Mouse (Mus musculus) layer of hippocampus, adult 11-12 months (tissue): ENCODE results near the gene Olfr1205.

Experiments
- DNase-seq: peaks from one replicate; pipeline ENCODE4 v3.0.0; 2022; ENCODE audit warnings: low spot score

Gene Olfr1205

DNA sequence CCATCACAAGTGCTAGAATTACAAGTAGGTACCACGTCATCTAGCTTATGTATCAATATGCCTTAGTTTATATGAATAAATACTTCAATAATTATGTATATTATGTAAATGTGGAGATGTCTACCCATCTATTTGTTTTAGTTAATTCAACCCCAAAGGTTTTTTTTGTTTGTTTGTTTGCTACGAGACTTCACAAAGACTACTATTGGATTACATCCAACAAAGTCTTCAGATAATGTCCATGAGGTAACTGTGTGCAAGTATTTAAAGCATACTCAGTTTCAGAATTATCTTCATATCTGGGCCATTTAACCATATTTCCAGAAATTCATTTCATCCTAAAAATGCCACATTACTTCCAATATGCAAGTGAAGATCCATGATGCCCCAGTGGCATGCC lies at the start of gene Olfr1205:
TSS of gene Olfr1205 (plus strand) at position 301 of the 400 bp plus-strand sequence.
- no peak for DNase-seq

DNA sequence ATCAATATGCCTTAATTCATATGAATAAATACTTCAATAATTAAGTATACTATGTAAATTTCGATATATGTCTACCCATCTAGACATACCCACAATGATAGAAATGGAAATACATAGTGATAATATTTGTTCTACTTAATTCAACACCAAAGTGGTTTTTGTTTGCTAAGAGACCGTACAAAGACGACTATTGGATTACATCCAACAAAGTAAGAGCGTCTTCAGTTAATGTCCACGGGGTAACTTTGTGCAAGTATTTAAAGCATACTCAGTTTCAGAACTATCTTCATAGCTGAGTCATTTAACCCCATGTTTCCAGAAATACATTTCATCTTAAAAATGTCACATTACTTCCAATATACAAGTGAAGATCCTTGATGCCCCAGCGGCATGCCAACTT lies 36.8 kb upstream of the Olfr1205 start, which contains the start of gene Olfr1201:
TSS of gene Olfr1201 (plus strand) at position 301 of the 400 bp plus-strand sequence.
- no peak for DNase-seq

DNA sequence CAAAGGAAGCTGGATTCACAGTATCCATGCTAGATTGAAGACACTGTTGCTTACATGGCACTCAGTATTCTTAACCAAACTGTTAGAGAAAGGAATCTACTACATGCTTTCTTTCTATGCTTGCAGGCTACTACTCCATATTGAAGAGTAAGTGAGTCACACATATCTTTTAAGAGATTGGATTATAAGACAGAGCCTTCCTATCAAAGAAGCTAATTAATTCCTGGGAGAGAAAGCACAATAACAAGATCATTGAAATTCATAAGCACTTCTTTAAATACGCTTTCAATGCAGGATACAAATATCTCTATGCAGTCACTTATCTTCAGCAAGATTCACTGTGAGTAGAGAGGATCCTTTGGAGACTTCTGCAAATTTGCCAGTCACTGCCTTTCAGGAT lies 15.3 kb upstream of the Olfr1205 start, which contains the start of gene Olfr1202:
TSS of gene Olfr1202 (plus strand) at position 301 of the 400 bp plus-strand sequence.
- DNase-seq: no peak

DNA sequence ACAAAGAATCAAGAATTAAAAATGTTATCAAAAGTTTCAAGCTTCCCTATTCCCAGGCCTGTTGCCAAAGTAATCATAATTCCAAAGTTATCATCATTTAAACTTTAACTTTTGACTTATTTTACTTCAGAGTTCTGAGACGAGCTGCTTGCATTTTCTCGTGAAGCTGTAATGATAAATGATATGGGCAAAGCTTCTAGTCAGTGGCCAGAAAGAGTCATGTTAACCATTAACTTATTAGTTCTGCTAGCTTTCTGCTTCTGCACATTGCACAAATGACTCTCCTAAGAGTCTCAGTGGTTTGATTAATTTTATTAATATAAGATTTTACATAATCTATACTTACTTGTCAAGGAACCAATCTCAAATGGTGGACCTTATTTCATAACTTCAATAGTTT lies 8.9 kb downstream of the Olfr1205 start:
- no peak for DNase-seq

GRCm38 (mm10) chr2:88848992-88849391 lies 19.5 kb downstream of the Olfr1205 start, which contains the start of gene Olfr1204:
Olfr1204 (plus strand) TSS chr2:88849292.
- DNase-seq: no peak

DNA sequence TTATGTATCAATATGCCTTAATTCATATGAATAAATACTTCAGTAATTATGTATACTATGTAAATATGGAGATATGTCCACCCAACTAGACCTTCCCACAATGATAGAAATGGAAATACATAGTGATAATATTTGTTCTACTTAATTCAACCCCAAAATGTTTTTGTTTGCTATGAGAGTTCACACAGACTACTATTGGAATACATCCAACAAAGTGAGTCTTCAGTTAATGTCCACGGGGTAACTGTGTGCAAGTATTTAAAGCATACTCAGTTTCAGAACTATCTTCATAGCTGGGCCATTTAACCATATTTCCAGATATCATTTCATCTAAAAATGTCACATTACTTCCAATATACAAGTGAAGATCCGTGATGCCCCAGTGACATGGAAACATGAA lies 33.4 kb downstream of the Olfr1205 start, which contains the start of gene Olfr1206:
TSS of gene Olfr1206 (plus strand) at position 301 of the 400 bp plus-strand sequence.
- no peak for DNase-seq
